Mouse (Mus musculus) bone marrow, adult 2 months (tissue): Measurements from ENCODE around the gene Kcnh3. TPM values are rescaled to one million over a fixed set of nuclear protein-coding genes. Genes with fewer than 3 reads are reported as not detected.
"Not testable (repeated sequence)": the region's sequence is repeated elsewhere in the genome, so short reads cannot be mapped to it uniquely, and the experiment has no call there.

Experiments used
- H3K27ac ChIP-seq: fragments of 200-500 bp; 2 replicates; pipeline ENCODE4 v1.5.1; 2012; ENCODE audit warnings: low read depth, mild to moderate bottlenecking, control low read depth, inconsistent platforms, low read length; ENCODE audit not compliant: control insufficient read depth, poor library complexity, insufficient read depth
- H3K4me1 ChIP-seq: fragments of 200-500 bp; 2 replicates; pipeline ENCODE4 v1.6.1; 2011; ENCODE audit warnings: low read length; ENCODE audit not compliant: control insufficient read depth, insufficient read depth
- H3K4me3 ChIP-seq: fragments of 200-500 bp; replicated peaks from 2 replicates; pipeline ENCODE3; 2011; ENCODE audit warnings: mild to moderate bottlenecking, low read depth, low read length, control low read depth; ENCODE audit not compliant: control insufficient read depth
- CTCF ChIP-seq: fragments of 200-500 bp; IDR thresholded peaks from 2 replicates; pipeline ENCODE4 v1.5.1; 2011; ENCODE audit warnings: low read length, control low read depth; ENCODE audit not compliant: control insufficient read depth, insufficient read depth
- POLR2A ChIP-seq: fragments of 200-500 bp; IDR thresholded peaks from 2 replicates; pipeline ENCODE4 v1.6.1; 2011; ENCODE audit warnings: low read depth, mild to moderate bottlenecking, control low read depth, low read length, borderline replicate concordance; ENCODE audit not compliant: control insufficient read depth
- WGBS: fragments of 180-500 bp; shearing (Covaris S2); methylation state at CpG from one replicate; pipeline ENCODE4 v1.1.7; 2018; 5-methylcytosine and 5-hydroxymethylcytosine counted together
- polyA plus RNA-seq: library from polyadenylated mRNA; stranded (reverse); fragments of >200 nt; gene quantifications from 2 replicates; pipeline ENCODE4 v1.2.4, GENCODE M21; 2011; ENCODE audit warnings: low replicate concordance; ENCODE audit not compliant: missing spikeins, insufficient read depth, insufficient read length

Gene Kcnh3
- polyA plus RNA-seq, 1 experiment, result 0.47 TPM

DNA sequence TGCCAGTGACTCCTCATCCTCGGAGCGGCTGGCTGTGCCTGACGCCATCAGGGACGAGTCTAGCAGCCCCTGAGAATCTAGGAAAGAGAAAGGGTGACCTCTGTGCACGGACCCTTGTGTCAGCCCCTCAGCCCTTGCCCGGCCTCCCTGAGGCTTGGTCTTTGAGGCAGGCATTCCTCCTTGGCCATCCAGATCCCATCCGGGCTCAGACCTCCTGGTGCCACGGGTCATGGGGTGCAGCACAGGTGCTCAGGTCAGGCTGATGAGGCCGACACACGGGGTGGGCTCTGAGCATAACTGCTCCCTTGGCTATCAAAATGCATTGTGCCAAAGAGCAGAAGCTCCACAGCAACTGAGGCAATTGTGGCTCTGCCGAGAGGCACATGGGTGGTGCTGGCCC lies 25.3 kb downstream of the Kcnh3 start:
- no peak for TF ChIP-seq CTCF
- TF ChIP-seq POLR2A, result no peak
- Histone ChIP-seq H3K4me3 (no peak overlapping the region), H3K27ac (no peak overlapping the region), H3K4me1 (peaks cover 3% of the 10 kb centered on the region; the same call in 1 of the 2 replicates)
- WGBS, result 88% methylated on average over 11 of the region's 11 CpGs

DNA sequence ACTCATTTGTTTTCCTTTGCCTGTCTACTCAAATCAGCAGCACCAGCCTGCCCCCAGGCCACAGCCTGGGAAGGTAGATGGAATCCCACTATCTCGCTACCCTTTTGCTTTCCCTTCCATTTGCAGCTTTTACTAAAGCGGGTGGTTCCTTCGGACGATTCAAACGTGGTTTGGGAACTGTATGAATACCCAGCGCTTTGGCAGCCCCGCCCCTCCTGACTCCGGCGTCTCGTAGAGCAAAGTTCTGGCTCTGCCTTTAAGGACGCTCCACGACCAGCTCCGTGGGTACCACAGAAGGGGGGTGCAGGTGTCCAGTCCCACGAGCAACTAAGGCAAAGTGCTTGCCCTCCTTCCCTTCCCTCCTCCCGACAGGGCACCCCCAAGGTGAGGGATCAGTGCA lies 26.4 kb downstream of the Kcnh3 start:
- H3K4me1 ChIP-seq, H3K27ac ChIP-seq: not testable (repeated sequence)
- WGBS, result 2% methylated on average over 14 of the region's 15 CpGs
- peak overlapping the region; percentile 63 for H3K4me3 ChIP-seq

DNA sequence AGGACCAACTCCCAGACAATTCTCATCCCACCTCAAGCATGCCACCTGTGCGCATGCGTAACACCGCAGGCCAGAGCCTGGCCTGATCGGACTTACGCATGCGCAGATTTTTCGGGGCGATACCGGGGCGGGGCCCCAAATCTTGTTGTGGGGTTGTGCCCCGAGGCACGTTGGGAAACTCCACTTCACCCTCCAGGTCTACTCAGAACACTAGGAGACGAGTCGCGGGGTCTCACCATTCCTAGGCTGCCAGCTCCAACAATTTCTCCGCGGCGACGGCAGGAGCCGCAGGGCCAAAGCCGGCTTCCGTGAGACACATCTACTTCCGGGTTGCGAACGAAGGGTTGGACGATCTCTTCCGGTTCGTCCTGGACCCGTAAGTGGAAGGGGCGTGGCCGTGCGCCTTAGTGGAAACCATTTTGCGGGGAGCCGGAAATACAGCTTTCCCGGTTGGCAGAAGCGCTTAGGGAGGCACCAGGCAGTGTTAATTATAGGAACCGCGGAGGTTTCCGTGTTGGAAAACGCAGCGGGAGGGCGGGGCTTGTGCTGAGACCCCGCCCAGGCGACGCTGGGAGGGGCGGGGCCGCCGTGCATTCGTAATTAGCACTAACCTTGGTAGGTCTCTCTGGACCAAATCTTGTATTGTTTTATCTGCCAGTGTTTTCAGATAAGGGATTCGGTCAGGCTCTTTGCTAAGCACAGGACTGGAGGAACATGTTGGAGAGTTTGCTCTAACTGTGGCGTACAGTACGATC lies 27.1 kb downstream of the Kcnh3 start, which contains the start of gene Mcrs1:
Gene Mcrs1, minus strand, starts transcription at position 336 of the 755 bp plus-strand sequence.
- 0 out of 2 replicates have a peak, but pooled peaks have one; percentile 25 for TF ChIP-seq POLR2A
- no peak for TF ChIP-seq CTCF
- peak within 1 kb of the TSS; percentile 96 for H3K4me3 ChIP-seq
- peaks cover 3% of the 10 kb centered on the region; the same call in 1 of the 2 replicates for H3K4me1 ChIP-seq
- peak within 1 kb of the TSS; percentile 96 for H3K27ac ChIP-seq
- under 1% methylated on average over 52 of the region's 52 CpGs for WGBS

DNA sequence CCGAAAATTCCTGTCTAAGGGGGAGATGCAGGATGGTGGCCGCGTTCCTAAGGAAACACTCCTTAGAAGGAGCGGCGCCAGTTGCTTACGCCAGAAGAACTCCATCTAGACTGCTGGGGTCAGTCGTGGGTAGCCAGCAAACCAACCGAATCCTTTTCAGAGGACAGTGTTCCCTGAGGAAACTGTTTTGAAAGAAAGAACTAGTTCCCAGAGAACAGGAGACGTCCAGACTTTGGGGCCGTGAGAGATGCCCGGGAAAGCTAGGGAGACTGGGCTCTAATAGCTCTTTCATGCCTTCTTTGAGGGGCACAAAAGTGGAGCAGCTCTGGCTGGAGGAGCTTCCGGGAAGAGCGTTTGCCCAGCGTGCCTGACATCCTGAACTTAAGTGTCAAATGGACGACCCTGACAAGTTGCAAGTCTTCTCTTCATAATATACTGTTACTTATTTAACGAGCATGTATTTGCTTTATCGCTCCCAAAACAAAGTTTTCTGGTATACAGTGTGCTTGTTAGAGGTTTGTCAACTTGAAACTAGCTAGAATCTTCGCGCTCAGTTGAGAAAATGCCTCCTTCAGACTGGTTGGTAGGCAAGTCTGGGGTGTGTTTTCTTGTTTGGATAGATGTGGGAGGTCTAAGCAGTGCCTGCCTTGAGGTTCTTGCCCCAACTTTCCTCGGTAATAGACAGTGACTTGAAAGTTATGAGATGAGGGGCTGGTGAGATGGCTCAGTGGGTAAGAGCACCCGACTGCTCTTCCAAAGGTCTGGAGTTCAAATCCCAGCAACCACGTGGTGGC lies 27.9 kb downstream of the Kcnh3 start:
- 3% methylated on average over 22 of the region's 22 CpGs for WGBS
- peaks cover 3% of the 10 kb centered on the region; the same call in 1 of the 2 replicates for H3K4me1 ChIP-seq
- H3K4me3 ChIP-seq, result peak overlapping the region; percentile 96
- TF ChIP-seq POLR2A (no peak), CTCF (no peak)
- peak overlapping the region; percentile 96 for H3K27ac ChIP-seq

DNA sequence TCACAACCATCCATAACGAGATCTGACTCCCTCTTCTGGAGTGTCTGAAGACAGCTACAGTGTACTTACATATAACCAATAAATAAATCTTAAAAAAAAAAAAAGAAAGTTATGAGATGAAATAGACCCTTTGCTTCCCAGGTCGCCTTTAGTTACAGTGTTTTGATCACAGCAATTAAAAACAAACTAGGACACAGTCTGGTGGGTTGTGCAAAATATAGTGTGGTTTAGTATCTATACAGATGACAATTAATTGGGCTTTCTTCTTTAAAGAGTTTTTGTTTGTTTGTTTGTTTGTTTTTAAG lies 28.5 kb downstream of the Kcnh3 start:
- H3K4me1 ChIP-seq, H3K27ac ChIP-seq, H3K4me3 ChIP-seq: not testable (repeated sequence)
- 41% methylated on average over 2 of the region's 2 CpGs for WGBS

DNA sequence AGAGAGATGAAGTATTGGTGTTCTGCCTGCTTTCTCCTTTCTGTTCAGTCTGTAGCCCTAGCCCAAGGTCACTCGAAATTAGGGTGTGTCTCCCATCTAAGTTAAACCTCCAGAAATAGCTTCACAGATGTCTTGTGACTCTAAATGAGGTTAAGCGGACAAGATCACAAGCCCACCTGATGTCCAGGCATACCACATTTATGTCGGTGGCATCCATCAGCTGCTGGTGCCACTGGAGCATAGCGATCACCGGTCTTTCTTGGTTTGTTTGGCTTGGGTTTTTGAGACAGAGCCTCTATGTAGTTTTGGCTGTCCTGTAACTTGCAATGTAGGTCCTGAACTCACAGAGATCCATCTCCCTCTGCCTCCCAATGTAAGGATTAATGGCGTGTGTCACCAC lies 29.1 kb downstream of the Kcnh3 start:
- TF ChIP-seq CTCF, result no peak
- TF ChIP-seq POLR2A, result no peak
- Histone ChIP-seq H3K4me1 (peaks cover 3% of the 10 kb centered on the region; the same call in 1 of the 2 replicates), H3K27ac (peak overlapping the region; percentile 70; the same call in 1 of the 2 replicates), H3K4me3 (no peak overlapping the region)
- 78% methylated on average over 6 of the region's 6 CpGs for WGBS

DNA sequence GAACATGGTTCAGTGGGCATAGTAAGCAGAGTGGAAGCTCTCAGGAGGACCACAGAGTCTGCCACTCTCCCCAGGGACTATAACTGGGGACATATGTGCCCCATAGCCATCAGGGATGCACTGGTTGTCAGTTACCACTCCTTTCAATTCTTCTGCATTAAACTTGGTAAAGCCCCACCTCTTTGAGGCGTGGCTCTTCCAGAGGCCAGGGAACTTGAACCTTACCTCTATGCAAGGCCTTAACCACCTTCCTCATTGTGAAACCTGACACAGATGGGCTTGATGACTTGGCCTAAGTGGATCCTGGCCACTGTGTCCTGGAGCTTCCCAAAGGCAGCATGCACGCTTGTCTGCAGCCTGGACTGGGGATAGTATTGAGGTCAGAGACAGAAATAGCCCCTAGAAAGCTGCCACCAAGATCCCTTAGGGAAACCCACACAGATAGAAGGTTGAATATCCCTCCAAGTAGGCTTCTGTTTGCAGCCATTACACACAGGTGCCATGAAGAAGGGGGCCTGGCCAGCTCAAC lies 29.9 kb downstream of the Kcnh3 start:
- no peak for TF ChIP-seq CTCF
- TF ChIP-seq POLR2A, result no peak
- peaks cover 3% of the 10 kb centered on the region; the same call in 1 of the 2 replicates for H3K4me1 ChIP-seq
- peak overlapping the region; percentile 71; the same call in 1 of the 2 replicates for H3K27ac ChIP-seq
- WGBS, result 57% methylated on average over 2 of the region's 2 CpGs
- no peak overlapping the region for H3K4me3 ChIP-seq

DNA sequence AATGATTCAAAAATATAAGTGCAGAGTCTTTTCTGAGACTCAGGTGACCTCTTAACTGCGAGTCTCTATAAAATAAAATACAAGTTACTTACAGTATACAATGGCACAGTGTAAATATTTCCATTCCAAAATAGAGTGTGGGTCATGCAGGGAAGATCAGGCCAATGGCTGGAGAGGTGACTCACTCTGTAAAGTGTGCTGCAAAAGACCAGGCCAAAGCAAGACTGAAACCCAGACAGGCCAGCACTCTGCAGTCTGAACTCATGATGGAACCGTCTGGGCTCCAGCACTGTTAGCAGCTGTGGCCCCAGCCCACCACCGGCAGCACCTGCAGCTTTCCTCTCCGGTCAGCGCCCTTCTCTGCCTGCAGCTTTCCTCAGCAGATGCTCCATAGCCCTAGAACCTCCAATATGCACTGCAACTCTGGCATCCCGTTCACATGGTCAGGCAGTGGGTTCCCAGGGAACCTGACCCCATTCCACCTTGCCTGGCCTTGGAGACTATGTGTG lies 30.6 kb downstream of the Kcnh3 start:
- TF ChIP-seq CTCF (no peak), POLR2A (no peak)
- Histone ChIP-seq H3K4me1 (peaks cover 3% of the 10 kb centered on the region; the same call in 1 of the 2 replicates), H3K27ac (peak overlapping the region; percentile 51), H3K4me3 (no peak overlapping the region)
- WGBS, result 79% methylated on average over 6 of the region's 6 CpGs
